Mouse (Mus musculus): Measurements from ENCODE around the gene Prdm16.

- TF ChIP-seq FLI1 (IDR thresholded peaks at IDR 0.05; ENCODE audit: low read length), result no peak
- TF ChIP-seq GATA1 (IDR thresholded peaks at IDR 0.05; ENCODE audit: borderline replicate concordance, low read length), result no peak
Measured at GRCm38 (mm10) chr4:154333300-154333699, 303.4 kb downstream of the Prdm16 start.

Measured in megakaryocyte, embryonic 14.5 days (primary cell).